Mouse (Mus musculus) forebrain, embryonic 15.5 days (tissue): ENCODE measurements at regions not wholly inside any gene's neighbourhood (a gene's known extent, or its start where the extent isn't known, plus 50 kb on each side); places are given as distances from the start of the nearest gene placed in this dataset.

ENCODE experiments used
- ATAC-seq: fragments of 200-750 bp; cut with Nextera tagmentation; replicated peaks from 2 replicates; pipeline ENCODE4 v1.8.0; 2017; ENCODE audit warnings: mild to moderate bottlenecking, moderate TSS enrichment, moderate library complexity
- H3K27ac ChIP-seq: fragments of 300-500 bp; sonication (generic); replicated peaks from 2 replicates; pipeline ENCODE4 v1.5.1; 2015; ENCODE audit warnings: mild to moderate bottlenecking, inconsistent platforms
- H3K27me3 ChIP-seq: fragments of 300-500 bp; sonication (generic); 2 replicates; pipeline ENCODE4 v1.6.1; 2015; ENCODE audit warnings: inconsistent platforms
- H3K36me3 ChIP-seq: fragments of 300-500 bp; sonication (generic); 2 replicates; pipeline ENCODE4 v1.6.1; 2015; ENCODE audit warnings: mild to moderate bottlenecking, inconsistent platforms
- H3K4me1 ChIP-seq: fragments of 300-500 bp; sonication (generic); 2 replicates; pipeline ENCODE4 v1.6.1; 2015; ENCODE audit warnings: inconsistent platforms
- H3K4me2 ChIP-seq: fragments of 300-500 bp; sonication (generic); replicated peaks from 2 replicates; pipeline ENCODE4 v1.6.1; 2015; ENCODE audit warnings: mild to moderate bottlenecking, inconsistent platforms
- H3K4me3 ChIP-seq: fragments of 300-500 bp; sonication (generic); 2 replicates; pipeline ENCODE4 v1.5.1; 2015; ENCODE audit warnings: mild to moderate bottlenecking, inconsistent platforms
- H3K9ac ChIP-seq: fragments of 300-500 bp; sonication (generic); replicated peaks from 2 replicates; pipeline ENCODE4 v1.6.1; 2015; ENCODE audit warnings: mild to moderate bottlenecking, inconsistent platforms
- H3K9me3 ChIP-seq: fragments of 300-500 bp; sonication (generic); 2 replicates; pipeline ENCODE4 v1.6.1; 2016; ENCODE audit warnings: inconsistent platforms
- WGBS: fragments of 180-500 bp; shearing (Covaris S2); methylation state at CpG from one replicate; pipeline ENCODE4 v1.1.7; 2015; ENCODE audit warnings: mixed read lengths; 5-methylcytosine and 5-hydroxymethylcytosine counted together

GRCm38 (mm10) chr2:75385551-75386263, 273.4 kb upstream of the Hnrnpa3 start:
- H3K27me3 ChIP-seq, result no peaks in the 10 kb centered on the region
- H3K27ac ChIP-seq, result peak overlapping the region; percentile 57
- 31% methylated on average over 7 of the region's 7 CpGs for WGBS
- H3K4me3 ChIP-seq, result no peak overlapping the region
- no peak for ATAC-seq
- no peaks in the 10 kb centered on the region for H3K36me3 ChIP-seq
- no peaks in the 10 kb centered on the region for H3K9me3 ChIP-seq
- H3K4me2 ChIP-seq, result no peak overlapping the region
- peaks cover 15% of the 10 kb centered on the region for H3K4me1 ChIP-seq
- H3K9ac ChIP-seq, result no peak overlapping the region

DNA sequence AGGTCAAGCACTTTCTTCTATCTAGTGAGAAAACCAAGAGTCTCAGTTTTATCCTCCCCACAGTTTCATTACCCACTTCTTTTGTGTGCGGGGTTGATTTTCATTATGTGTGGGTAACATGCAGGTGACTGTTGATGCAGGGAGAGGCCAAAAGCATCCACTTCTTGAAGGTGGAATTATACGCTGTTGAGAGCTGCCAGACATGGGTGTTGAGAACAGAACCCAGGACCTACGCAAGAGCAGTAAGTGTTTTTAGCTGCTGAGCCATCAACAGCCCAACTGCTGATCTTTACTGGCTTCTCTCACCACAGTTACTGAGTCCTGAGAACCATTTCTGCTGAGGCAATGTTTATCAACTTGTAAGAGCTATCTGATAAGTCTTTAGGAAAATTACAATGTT, 272.4 kb upstream of the Hnrnpa3 start:
- Histone ChIP-seq H3K4me2 (no peak overlapping the region), H3K4me1 (peaks cover 15% of the 10 kb centered on the region), H3K36me3 (no peaks in the 10 kb centered on the region), H3K4me3 (no peak overlapping the region), H3K9me3 (no peaks in the 10 kb centered on the region), H3K27me3 (no peaks in the 10 kb centered on the region), H3K9ac (no peak overlapping the region), H3K27ac (no peak overlapping the region)
- no peak for ATAC-seq
- WGBS, result 89% methylated on average over 3 of the region's 3 CpGs

GRCm38 (mm10) chr2:75392041-75392440, 267.0 kb upstream of the Hnrnpa3 start:
- no peak for ATAC-seq
- 82% methylated on average over 3 of the region's 3 CpGs for WGBS
- H3K4me2 ChIP-seq, result no peak overlapping the region

GRCm38 (mm10) chr2:75394928-75395673, 264.0 kb upstream of the Hnrnpa3 start:
- no peak overlapping the region for H3K4me2 ChIP-seq
- H3K9me3 ChIP-seq, result no peaks in the 10 kb centered on the region
- no peak overlapping the region for H3K27ac ChIP-seq
- H3K27me3 ChIP-seq, result no peaks in the 10 kb centered on the region
- no peaks in the 10 kb centered on the region for H3K36me3 ChIP-seq
- H3K4me3 ChIP-seq, result no peak overlapping the region
- no peaks in the 10 kb centered on the region for H3K4me1 ChIP-seq
- 80% methylated on average over 6 of the region's 6 CpGs for WGBS
- no peak overlapping the region for H3K9ac ChIP-seq
- ATAC-seq, result no peak

More at GRCm38 (mm10) chr2:75392041-75392440, 267.0 kb upstream of the Hnrnpa3 start:
- Histone ChIP-seq H3K27ac (no peak overlapping the region), H3K27me3 (no peaks in the 10 kb centered on the region), H3K4me3 (no peak overlapping the region), H3K9me3 (no peaks in the 10 kb centered on the region), H3K36me3 (no peaks in the 10 kb centered on the region), H3K9ac (no peak overlapping the region), H3K4me1 (no peaks in the 10 kb centered on the region)

DNA sequence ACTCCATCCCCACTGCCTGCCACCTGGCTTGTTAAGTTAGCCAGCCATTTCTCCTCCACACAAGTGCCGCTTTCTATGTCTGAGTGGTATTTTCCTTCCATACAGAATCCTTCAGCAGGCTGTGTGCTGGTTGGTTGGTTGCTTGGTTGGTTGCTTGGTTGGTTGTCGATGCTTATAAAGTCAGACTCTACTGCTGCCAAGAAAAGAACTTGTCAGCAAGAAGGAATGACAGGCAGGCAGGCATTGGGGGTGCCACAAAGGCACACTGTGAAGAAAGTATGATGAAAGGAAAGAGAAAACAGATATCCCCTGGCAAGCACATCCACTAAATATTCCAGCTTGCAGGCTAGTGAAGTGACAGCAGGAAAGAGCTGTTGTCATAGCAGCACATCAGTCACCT, 263.0 kb upstream of the Hnrnpa3 start:
- H3K9ac ChIP-seq, result no peak overlapping the region
- no peaks in the 10 kb centered on the region for H3K4me1 ChIP-seq
- H3K9me3 ChIP-seq, result no peaks in the 10 kb centered on the region
- no peak overlapping the region for H3K4me3 ChIP-seq
- 44% methylated on average over 2 of the region's 2 CpGs for WGBS
- no peaks in the 10 kb centered on the region for H3K36me3 ChIP-seq
- no peak for ATAC-seq
- H3K27ac ChIP-seq, result no peak overlapping the region
- H3K27me3 ChIP-seq, result no peaks in the 10 kb centered on the region
- no peak overlapping the region for H3K4me2 ChIP-seq

DNA sequence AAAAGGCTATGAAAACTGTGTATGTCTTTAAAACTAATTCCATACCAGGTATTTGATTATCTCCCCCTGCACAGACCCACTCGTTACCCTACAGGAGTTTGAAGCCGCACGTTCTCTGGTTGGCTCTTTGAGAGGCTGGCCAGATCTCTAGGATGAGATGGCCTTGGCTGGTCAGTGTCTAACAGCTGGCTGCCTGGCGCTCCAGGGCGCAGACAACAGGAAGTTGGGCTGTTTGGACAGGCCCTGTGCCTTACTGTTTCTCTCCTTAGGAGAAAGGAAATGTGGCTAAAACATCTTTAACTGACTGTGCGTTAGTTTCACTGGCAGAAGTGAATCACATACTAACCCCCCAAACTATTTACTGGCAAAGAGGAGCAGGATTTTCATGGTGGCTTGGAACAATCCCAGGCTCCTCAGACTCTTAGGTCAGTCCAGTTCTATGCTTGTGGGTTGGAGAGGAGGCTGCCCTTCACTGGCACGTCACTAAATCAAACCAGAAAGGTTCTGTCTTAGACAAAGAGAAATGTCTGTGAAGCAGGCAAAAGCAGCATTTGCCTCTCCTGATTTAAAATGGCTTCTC, 258.7 kb upstream of the Hnrnpa3 start:
- no peak for ATAC-seq
- 85% methylated on average over 7 of the region's 7 CpGs for WGBS
- H3K9me3 ChIP-seq, result no peaks in the 10 kb centered on the region

DNA sequence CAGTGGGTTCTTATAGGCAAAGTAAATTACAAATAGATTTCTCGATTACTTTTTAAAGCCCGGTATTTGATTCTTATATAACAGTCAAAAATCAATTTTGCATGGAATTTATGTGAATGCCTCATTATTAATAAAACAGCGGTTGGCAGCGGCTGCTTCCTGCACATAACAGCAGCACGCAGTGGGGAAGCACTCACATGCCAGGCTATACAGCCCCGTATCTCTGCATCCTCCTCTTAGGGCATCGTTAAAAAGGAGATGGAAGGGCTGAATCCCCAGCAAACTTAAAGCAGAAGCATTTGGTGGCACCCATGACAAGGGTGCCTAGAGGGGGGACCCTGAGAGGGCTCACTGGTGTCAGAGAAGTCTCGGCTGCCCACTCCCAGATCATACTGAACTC, 255.3 kb upstream of the Hnrnpa3 start:
- no peaks in the 10 kb centered on the region for H3K9me3 ChIP-seq
- no peaks in the 10 kb centered on the region for H3K27me3 ChIP-seq
- no peak overlapping the region for H3K9ac ChIP-seq
- H3K27ac ChIP-seq, result no peak overlapping the region
- 69% methylated on average over 8 of the region's 8 CpGs for WGBS
- no peaks in the 10 kb centered on the region for H3K36me3 ChIP-seq
- no peak overlapping the region for H3K4me3 ChIP-seq
- H3K4me2 ChIP-seq, result no peak overlapping the region
- peaks cover 32% of the 10 kb centered on the region for H3K4me1 ChIP-seq
- no peak for ATAC-seq

More for the DNA sequence above, 258.7 kb upstream of the Hnrnpa3 start:
- no peaks in the 10 kb centered on the region for H3K27me3 ChIP-seq
- H3K9ac ChIP-seq, result no peak overlapping the region
- H3K27ac ChIP-seq, result no peak overlapping the region
- H3K36me3 ChIP-seq, result no peaks in the 10 kb centered on the region
- H3K4me3 ChIP-seq, result no peak overlapping the region
- peaks cover 4% of the 10 kb centered on the region for H3K4me1 ChIP-seq
- no peak overlapping the region for H3K4me2 ChIP-seq

GRCm38 (mm10) chr2:75405524-75406214, 253.4 kb upstream of the Hnrnpa3 start:
- Histone ChIP-seq H3K27ac (0 out of 2 replicates have a peak overlapping the region, but pooled peaks have one; percentile 5), H3K36me3 (no peaks in the 10 kb centered on the region), H3K4me2 (no peak overlapping the region), H3K9ac (no peak overlapping the region), H3K27me3 (no peaks in the 10 kb centered on the region), H3K4me3 (no peak overlapping the region), H3K9me3 (no peaks in the 10 kb centered on the region), H3K4me1 (peaks cover 32% of the 10 kb centered on the region)
- 53% methylated on average over 13 of the region's 13 CpGs for WGBS
- peak; percentile 27; the same call in 1 of the 2 replicates for ATAC-seq

DNA sequence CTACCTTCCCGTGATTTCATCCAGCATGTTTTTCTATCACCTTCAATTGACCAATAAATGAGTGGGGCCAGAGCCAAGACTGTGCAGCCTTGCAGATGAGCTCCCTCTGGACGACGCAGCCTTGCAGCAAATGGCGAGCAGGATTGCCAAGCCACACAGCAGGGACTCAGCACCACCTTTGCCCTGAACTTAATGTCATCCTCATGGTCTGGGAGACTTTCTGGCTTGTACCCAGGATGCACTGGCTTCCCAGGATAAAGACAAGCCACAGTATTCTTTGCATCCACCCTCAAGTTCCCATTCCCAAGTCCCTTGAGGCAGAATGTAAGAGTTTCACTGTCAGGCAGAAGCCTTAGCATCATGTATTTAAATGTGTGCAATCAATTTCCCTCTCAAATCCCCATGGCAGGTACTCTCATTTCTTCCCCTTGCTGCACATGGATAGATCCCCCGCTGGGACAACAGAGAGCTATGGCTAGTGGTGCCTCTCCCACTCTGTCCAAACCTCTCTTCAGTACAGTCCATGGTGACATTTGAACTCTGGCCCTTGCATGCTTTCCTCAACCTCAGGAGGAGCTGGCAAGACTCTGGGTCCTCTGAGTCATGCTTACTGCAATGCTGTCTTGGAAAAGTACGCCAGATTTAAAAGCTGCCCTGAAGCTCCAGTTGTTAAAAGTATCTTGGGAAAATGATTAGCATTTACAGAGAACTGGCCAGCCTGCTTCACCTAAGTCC, 252.2 kb upstream of the Hnrnpa3 start:
- 52% methylated on average over 6 of the region's 6 CpGs for WGBS
- H3K9me3 ChIP-seq, result no peaks in the 10 kb centered on the region
- no peak overlapping the region for H3K4me3 ChIP-seq
- H3K9ac ChIP-seq, result no peak overlapping the region
- H3K27ac ChIP-seq, result peak overlapping the region; percentile 59; the same call in 1 of the 2 replicates
- H3K4me2 ChIP-seq, result no peak overlapping the region
- H3K27me3 ChIP-seq, result no peaks in the 10 kb centered on the region
- no peaks in the 10 kb centered on the region for H3K36me3 ChIP-seq
- ATAC-seq, result no peak
- peaks cover 32% of the 10 kb centered on the region for H3K4me1 ChIP-seq

- no peaks in the 10 kb centered on the region for H3K27me3 ChIP-seq
- peak; percentile 84 for ATAC-seq
- H3K27ac ChIP-seq, result peak overlapping the region; percentile 68
- H3K4me2 ChIP-seq, result no peak overlapping the region
- no peak overlapping the region for H3K9ac ChIP-seq
- WGBS, result 38% methylated on average over 4 of the region's 4 CpGs
- peaks cover 32% of the 10 kb centered on the region for H3K4me1 ChIP-seq
- no peaks in the 10 kb centered on the region for H3K36me3 ChIP-seq
- no peaks in the 10 kb centered on the region for H3K9me3 ChIP-seq
- H3K4me3 ChIP-seq, result no peak overlapping the region
Observed at GRCm38 (mm10) chr2:75407560-75407959, 251.5 kb upstream of the Hnrnpa3 start.

DNA sequence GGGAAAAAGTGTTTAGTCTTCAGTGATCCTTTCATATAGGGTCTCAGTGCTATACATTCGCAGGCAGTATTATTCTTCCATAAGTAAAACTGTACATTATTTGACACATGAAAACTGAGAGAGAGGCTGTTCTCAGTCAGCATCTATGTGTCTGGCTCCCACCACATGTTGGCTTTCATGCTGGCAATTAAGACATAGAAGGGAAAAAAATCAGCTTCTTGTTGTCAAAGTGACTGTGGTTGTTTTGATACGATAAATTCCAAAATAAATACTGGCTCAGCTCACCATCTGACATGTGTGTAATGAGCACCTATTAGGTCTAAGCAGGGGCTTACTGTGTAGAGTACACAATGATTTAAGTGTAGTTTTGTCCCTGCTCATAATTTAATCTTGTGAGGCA, 251.0 kb upstream of the Hnrnpa3 start:
- no peaks in the 10 kb centered on the region for H3K9me3 ChIP-seq
- 0 out of 2 replicates have a peak, but pooled peaks have one; percentile 24 for ATAC-seq
- 68% methylated on average over 2 of the region's 2 CpGs for WGBS
- H3K4me1 ChIP-seq, result peaks cover 32% of the 10 kb centered on the region
- peak overlapping the region; percentile 68 for H3K27ac ChIP-seq
- H3K36me3 ChIP-seq, result no peaks in the 10 kb centered on the region
- H3K9ac ChIP-seq, result no peak overlapping the region
- H3K27me3 ChIP-seq, result no peaks in the 10 kb centered on the region
- no peak overlapping the region for H3K4me3 ChIP-seq
- no peak overlapping the region for H3K4me2 ChIP-seq
